Mouse (Mus musculus) lung, adult 2 months (tissue): ENCODE data around the gene Smok3b. TPM values are rescaled to one million over a fixed set of nuclear protein-coding genes. Genes with fewer than 3 reads are reported as not detected.

Source experiments
- DNase-seq: peaks from one replicate; pipeline ENCODE4 v3.0.0; 2022
- H3K4me1 ChIP-seq: fragments of 200-500 bp; 2 replicates; pipeline ENCODE4 v1.6.1; 2011; ENCODE audit warnings: low read length; ENCODE audit not compliant: control insufficient read depth, insufficient read depth
- H3K4me3 ChIP-seq: fragments of 200-500 bp; replicated peaks from 2 replicates; pipeline ENCODE3; 2011; ENCODE audit warnings: low read depth, mild to moderate bottlenecking, control low read depth, low read length; ENCODE audit errors: extremely low read depth
- CTCF ChIP-seq: fragments of 200-500 bp; IDR thresholded peaks from 2 replicates; pipeline ENCODE4 v1.5.1; 2011; ENCODE audit warnings: mild to moderate bottlenecking, low read length, control low read depth; ENCODE audit not compliant: insufficient read depth
- POLR2A ChIP-seq: fragments of 200-500 bp; IDR thresholded peaks from 2 replicates; pipeline ENCODE4 v1.6.1; 2011; ENCODE audit warnings: low read depth, mild to moderate bottlenecking, control low read depth, low read length, borderline replicate concordance; ENCODE audit errors: extremely low read depth
- WGBS: fragments of 180-500 bp; shearing (Covaris S2); methylation state at CpG from one replicate; pipeline ENCODE4 v1.1.7; 2018; 5-methylcytosine and 5-hydroxymethylcytosine counted together
- polyA plus RNA-seq: library from polyadenylated mRNA; depleted of rRNA; stranded (reverse); fragments of >200 nt; gene quantifications from 2 replicates; pipeline ENCODE4 v1.2.3, GENCODE M21; 2012; rRNA removed

Gene Smok3b
- polyA plus RNA-seq, 1 experiment, result not detected

- TF ChIP-seq POLR2A (no peak), CTCF (no peak)
- WGBS, result 46% methylated on average over 2 of the region's 2 CpGs
- H3K4me3 ChIP-seq, result no peak overlapping the region
- no peak for DNase-seq
- peaks cover 10% of the 10 kb centered on the region for H3K4me1 ChIP-seq
Observed at GRCm38 (mm10) chr5:138084507-138084906, 63.3 kb downstream of the Smok3b start.

- TF ChIP-seq CTCF (no peak), POLR2A (peak; percentile 95)
- Histone ChIP-seq H3K4me3 (peak within 1 kb of the TSS; percentile 99), H3K4me1 (peaks cover 10% of the 10 kb centered on the region)
- under 1% methylated on average over 27 of the region's 27 CpGs for WGBS
- DNase-seq, result peak; percentile 68
Observed at GRCm38 (mm10) chr5:138084996-138085395, 63.8 kb downstream of the Smok3b start, which contains the start of gene Zkscan1. Gene Zkscan1 (plus strand): TSS chr5:138085084.

GRCm38 (mm10) chr5:138085421-138085911, 64.2 kb downstream of the Smok3b start:
- peaks cover 10% of the 10 kb centered on the region for H3K4me1 ChIP-seq
- peak; percentile 27 for DNase-seq
- WGBS, result under 1% methylated on average over 18 of the region's 18 CpGs
- TF ChIP-seq CTCF (no peak), POLR2A (no peak)
- H3K4me3 ChIP-seq, result peak overlapping the region; percentile 99

GRCm38 (mm10) chr5:138086842-138087241, 65.6 kb downstream of the Smok3b start:
- WGBS, result 63% methylated on average over 3 of the region's 3 CpGs
- H3K4me1 ChIP-seq, result peaks cover 10% of the 10 kb centered on the region
- no peak for DNase-seq
- H3K4me3 ChIP-seq, result no peak overlapping the region
- TF ChIP-seq POLR2A (no peak), CTCF (no peak)

- TF ChIP-seq POLR2A (no peak), CTCF (no peak)
- no peak for DNase-seq
- Histone ChIP-seq H3K4me1 (peaks cover 10% of the 10 kb centered on the region), H3K4me3 (no peak overlapping the region)
- 55% methylated on average over 3 of the region's 3 CpGs for WGBS
Observed at GRCm38 (mm10) chr5:138088366-138088765, 67.1 kb downstream of the Smok3b start.

GRCm38 (mm10) chr5:138089108-138089551, 67.9 kb downstream of the Smok3b start:
- 71% methylated on average over 6 of the region's 6 CpGs for WGBS
- H3K4me3 ChIP-seq, result no peak overlapping the region
- no peak for TF ChIP-seq CTCF
- no peak for TF ChIP-seq POLR2A
- no peak for DNase-seq
- H3K4me1 ChIP-seq, result peaks cover 10% of the 10 kb centered on the region

- Histone ChIP-seq H3K4me3 (no peak overlapping the region), H3K4me1 (peaks cover 10% of the 10 kb centered on the region)
- 69% methylated on average over 3 of the region's 3 CpGs for WGBS
- DNase-seq, result no peak
- TF ChIP-seq CTCF (peak; percentile 56), POLR2A (no peak)
Observed at GRCm38 (mm10) chr5:138090271-138090670, 69.0 kb downstream of the Smok3b start.

GRCm38 (mm10) chr5:138090737-138091136, 69.5 kb downstream of the Smok3b start:
- 94% methylated on average over 5 of the region's 5 CpGs for WGBS
- TF ChIP-seq CTCF (no peak), POLR2A (no peak)

GRCm38 (mm10) chr5:138092771-138093170, 71.5 kb downstream of the Smok3b start:
- Histone ChIP-seq H3K4me3 (no peak overlapping the region), H3K4me1 (peaks cover 2% of the 10 kb centered on the region; the same call in 1 of the 2 replicates)
- no peak for DNase-seq
- WGBS, result 92% methylated on average over 4 of the region's 4 CpGs
- TF ChIP-seq POLR2A (no peak), CTCF (no peak)

More at GRCm38 (mm10) chr5:138090737-138091136, 69.5 kb downstream of the Smok3b start:
- no peak for DNase-seq
- peaks cover 7% of the 10 kb centered on the region for H3K4me1 ChIP-seq
- no peak overlapping the region for H3K4me3 ChIP-seq

- no peak overlapping the region for H3K4me3 ChIP-seq
- 81% methylated on average over 6 of the region's 6 CpGs for WGBS
- no peak for DNase-seq
- TF ChIP-seq POLR2A (no peak), CTCF (no peak)
- no peaks in the 10 kb centered on the region for H3K4me1 ChIP-seq
Observed at GRCm38 (mm10) chr5:138094474-138094873, 73.2 kb downstream of the Smok3b start.

Other genes with a start within 250 kb of the Smok3b start
- gene Ppp1r35, start 242.6 kb upstream of the Smok3b start, polyA plus RNA-seq, result 32.7 and 46.7 TPM in 2 replicates
- 43.3 and 44.2 TPM in 2 replicates for gene Mepce, start 233.8 kb upstream of the Smok3b start, polyA plus RNA-seq
- 0.49 and 0.60 TPM in 2 replicates for gene Zcwpw1, start 233.6 kb upstream of the Smok3b start, polyA plus RNA-seq
- gene Pilra, start 185.1 kb upstream of the Smok3b start, polyA plus RNA-seq, result 24.7 and 27.9 TPM in 2 replicates
- gene Pilrb1, start 163.3 kb upstream of the Smok3b start, polyA plus RNA-seq, result 7.3 and 16.5 TPM in 2 replicates
- 7.9 and 12.1 TPM in 2 replicates for gene Pilrb2, start 149.6 kb upstream of the Smok3b start, polyA plus RNA-seq
- gene Cyp3a13, start 99.8 kb upstream of the Smok3b start, polyA plus RNA-seq, result 0.71 and 1.2 TPM in 2 replicates
- 0.03 and 0.33 TPM in 2 replicates for gene Gjc3, start 58.3 kb upstream of the Smok3b start, polyA plus RNA-seq
- 1.1 and 1.2 TPM in 2 replicates for gene Azgp1, start 39.9 kb upstream of the Smok3b start, polyA plus RNA-seq
- gene Smok3a, start 168 bp upstream of the Smok3b start, polyA plus RNA-seq, result not detected in 2 replicates
- not detected in 2 replicates for gene Smok3c, start 31.8 kb downstream of the Smok3b start, polyA plus RNA-seq
- 4.0 and 5.9 TPM in 2 replicates for gene Zkscan1, start 63.7 kb downstream of the Smok3b start, polyA plus RNA-seq
- 5.8 and 8.3 TPM in 2 replicates for gene Zscan21, start 95.5 kb downstream of the Smok3b start, polyA plus RNA-seq
- gene Zfp113, start 134.3 kb downstream of the Smok3b start, polyA plus RNA-seq, result 2.7 and 3.5 TPM in 2 replicates
- gene Cops6, start 139.6 kb downstream of the Smok3b start, polyA plus RNA-seq, result 47.7 and 59.9 TPM in 2 replicates
- 28.4 and 40.3 TPM in 2 replicates for gene Ap4m1, start 150.6 kb downstream of the Smok3b start, polyA plus RNA-seq
- 16.9 and 22.1 TPM in 2 replicates for gene Mcm7, start 151.0 kb downstream of the Smok3b start, polyA plus RNA-seq
- 48.4 and 52.6 TPM in 2 replicates for gene Taf6, start 166.0 kb downstream of the Smok3b start, polyA plus RNA-seq
- 3.6 and 8.6 TPM in 2 replicates for gene Cnpy4, start 166.1 kb downstream of the Smok3b start, polyA plus RNA-seq
- gene Mblac1, start 172.9 kb downstream of the Smok3b start, polyA plus RNA-seq, result 5.0 and 5.5 TPM in 2 replicates
- gene Nxpe5, start 204.5 kb downstream of the Smok3b start, polyA plus RNA-seq, result 0.34 and 0.57 TPM in 2 replicates
- gene Lamtor4, start 234.1 kb downstream of the Smok3b start, polyA plus RNA-seq, result 131 and 156 TPM in 2 replicates
- 49.4 and 50.8 TPM in 2 replicates for gene BC037034, start 242.6 kb downstream of the Smok3b start, polyA plus RNA-seq